14 mouse cellular contexts compared by ENCODE assay signal in genomic region chr2:166809499-166809898, GRCm38 (mm10).
"Had no signal": no experiment of that assay in that cellular context is flagged by ENCODE, and none has a peak within 500 bp of the region (broad histone marks: within the 10 kb centered on the region; RNA-seq: fewer than 3 reads in every experiment).

No protein-coding gene starts in this region.

- ATAC-seq: midbrain, embryonic 15.5 days had no signal

- DNase-seq: kidney, adult 9 months; kidney, postnatal 14 days; kidney, postnatal 4 days; liver, embryonic 13.5 days; lung, adult 2 months; lung, postnatal 14 days; lung, postnatal 4 days; retina, postnatal 1 day; thymus, adult 18-20 months; thymus, postnatal 36 days had no signal

- H3K36me3 ChIP-seq: midbrain, embryonic 12.5 days; midbrain, embryonic 15.5 days; neural tube, embryonic 13.5 days had no signal

- H3K27me3 ChIP-seq: liver, embryonic 13.5 days; midbrain, embryonic 12.5 days; midbrain, embryonic 15.5 days; neural tube, embryonic 13.5 days had no signal

- H3K27ac ChIP-seq: liver, embryonic 13.5 days; midbrain, embryonic 12.5 days; midbrain, embryonic 15.5 days; neural tube, embryonic 13.5 days had no signal

- H3K4me3 ChIP-seq: liver, embryonic 13.5 days; midbrain, embryonic 12.5 days; midbrain, embryonic 15.5 days; myocyte; neural tube, embryonic 13.5 days had no signal

- H3K4me2 ChIP-seq: liver, embryonic 13.5 days; midbrain, embryonic 12.5 days; midbrain, embryonic 15.5 days; neural tube, embryonic 13.5 days had no signal

- H3K9ac ChIP-seq: liver, embryonic 13.5 days; midbrain, embryonic 12.5 days; midbrain, embryonic 15.5 days; neural tube, embryonic 13.5 days had no signal

- H3K9me3 ChIP-seq: liver, embryonic 13.5 days; midbrain, embryonic 12.5 days; midbrain, embryonic 15.5 days; neural tube, embryonic 13.5 days had no signal
